Mouse (Mus musculus) myocyte (in vitro differentiated cells): ENCODE measurements at regions not wholly inside any gene's neighbourhood (a gene's known extent, or its start where the extent isn't known, plus 50 kb on each side); places are given as distances from the start of the nearest gene placed in this dataset.

Source experiments
- MAX ChIP-seq: IDR thresholded peaks from one replicate; pipeline ENCODE4 v1.6.1; 2011; ENCODE audit warnings: low read depth, mild to moderate bottlenecking, control low read depth
- MYOG ChIP-seq, 3 experiments: IDR thresholded peaks; one replicate each; pipeline ENCODE4 v1.6.1; 2011; ENCODE audit warnings: control low read depth in 2 of 3, low read depth in 2 of 3, mild to moderate bottlenecking in 2 of 3; ENCODE audit not compliant: insufficient read length in 2 of 3, control insufficient read depth in 1 of 3, insufficient read depth in 1 of 3
- POLR2A ChIP-seq: IDR thresholded peaks from one replicate; pipeline ENCODE4 v1.6.1; 2011; ENCODE audit warnings: low read depth, mild to moderate bottlenecking, control low read depth, moderate library complexity; ENCODE audit not compliant: insufficient read length
- POLR2AphosphoS2 ChIP-seq: IDR thresholded peaks from one replicate; pipeline ENCODE4 v1.6.1; 2011; ENCODE audit warnings: low read depth, control low read depth; ENCODE audit not compliant: insufficient read length
- SRF ChIP-seq: IDR thresholded peaks from one replicate; pipeline ENCODE4 v1.6.1; 2011; ENCODE audit warnings: low read depth; ENCODE audit not compliant: control insufficient read depth, insufficient read length
- TCF12 ChIP-seq: IDR thresholded peaks from one replicate; pipeline ENCODE4 v1.6.1; 2011; ENCODE audit warnings: mild to moderate bottlenecking, control low read depth; ENCODE audit not compliant: poor library complexity, insufficient read depth, severe bottlenecking
- USF1 ChIP-seq: IDR thresholded peaks from one replicate; pipeline ENCODE4 v1.6.1; 2011; ENCODE audit warnings: low read depth, mild to moderate bottlenecking, control low read depth, moderate library complexity

- TF ChIP-seq POLR2AphosphoS2 (no peak), POLR2A (no peak), TCF12 (no peak), SRF (no peak), USF1 (no peak), MAX (no peak), MYOG (IDR thresholded peaks at IDR 0.05; ENCODE audit: control insufficient read depth in 1 of 3, insufficient read depth in 1 of 3, insufficient read length in 2 of 3, low read depth in 2 of 3) (no peak)
Measured at GRCm38 (mm10) chr15:52564078-52564477, 1320.6 kb upstream of the Gm7489 start.
